Mouse (Mus musculus) erythroid progenitor cell, adult 5-6 weeks (primary cell): Measurements from ENCODE around the gene Atrn. TPM values are rescaled to one million over a fixed set of nuclear protein-coding genes. Genes with fewer than 3 reads are reported as not detected.
"Not testable (repeated sequence)": the region's sequence is repeated elsewhere in the genome, so short reads cannot be mapped to it uniquely, and the experiment has no call there.

Experiments used
- ATAC-seq: replicated peaks from 2 replicates; pipeline ENCODE4 v1.8.0; 2016; ENCODE audit warnings: moderate number of reproducible peaks, mild to moderate bottlenecking, moderate TSS enrichment, inconsistent platforms; ENCODE audit not compliant: poor library complexity, low FRiP score, severe bottlenecking
- total RNA-seq, 2 experiments: library from RNA; stranded (forward) in 1 of 2; stranded (reverse) in 1 of 2; fragments of 150-400 nt in 1 of 2; fragments of 186-747, 209-891 nt in 1 of 2; gene quantifications; 2 replicates each; pipeline versions ENCODE4 v1.2.3 to v1.2.4; 2015 to 2017; ENCODE audit warnings: low replicate concordance in 2 of 2

Gene Atrn
- total RNA-seq, 2 experiments from 2014 or later, result 5.8 to 10.1 TPM

GRCm38 (mm10) chr2:130949781-130950180, 43.5 kb downstream of the Atrn start:
- no peak for ATAC-seq

GRCm38 (mm10) chr2:130950548-130950947, 44.3 kb downstream of the Atrn start:
- peak; percentile 84 for ATAC-seq

GRCm38 (mm10) chr2:130958906-130959305, 52.6 kb downstream of the Atrn start:
- ATAC-seq, result no peak

- peak; percentile 82 for ATAC-seq
Observed at GRCm38 (mm10) chr2:130961851-130962250, 55.6 kb downstream of the Atrn start.

GRCm38 (mm10) chr2:130965042-130965441, 58.7 kb downstream of the Atrn start:
- ATAC-seq, result no peak

GRCm38 (mm10) chr2:130971030-130971429, 64.7 kb downstream of the Atrn start:
- ATAC-seq, result peak; percentile 41; the same call in 1 of the 2 replicates

GRCm38 (mm10) chr2:130972386-130972785, 66.1 kb downstream of the Atrn start:
- no peak for ATAC-seq

GRCm38 (mm10) chr2:130974928-130975327, 68.6 kb downstream of the Atrn start:
- peak; percentile 62 for ATAC-seq

GRCm38 (mm10) chr2:130977589-130977988, 71.3 kb downstream of the Atrn start:
- peak; percentile 85 for ATAC-seq

- ATAC-seq, result peak; percentile 67
Observed at GRCm38 (mm10) chr2:130978058-130978847, 72.0 kb downstream of the Atrn start.

GRCm38 (mm10) chr2:130979138-130979537, 72.8 kb downstream of the Atrn start:
- ATAC-seq, result no peak

- no peak for ATAC-seq
Observed at GRCm38 (mm10) chr2:130992818-130993217, 86.5 kb downstream of the Atrn start.

- ATAC-seq, result no peak
Observed at GRCm38 (mm10) chr2:131009123-131009522, 102.8 kb downstream of the Atrn start.

GRCm38 (mm10) chr2:131010566-131010965, 104.3 kb downstream of the Atrn start:
- ATAC-seq, result no peak

GRCm38 (mm10) chr2:131025230-131025629, 118.9 kb downstream of the Atrn start:
- ATAC-seq, result no peak

- ATAC-seq, result no peak
Observed at GRCm38 (mm10) chr2:131026941-131027340, 120.6 kb downstream of the Atrn start.

GRCm38 (mm10) chr2:131029065-131029935, 123.0 kb downstream of the Atrn start:
- ATAC-seq, result no peak

- no peak for ATAC-seq
Observed at GRCm38 (mm10) chr2:131030561-131030960, 124.3 kb downstream of the Atrn start.

GRCm38 (mm10) chr2:131030998-131031397, 124.7 kb downstream of the Atrn start:
- no peak for ATAC-seq

GRCm38 (mm10) chr2:131031406-131031805, 125.1 kb downstream of the Atrn start:
- not testable (repeated sequence) for ATAC-seq

- no peak for ATAC-seq
Observed at GRCm38 (mm10) chr2:131036343-131036742, 130.0 kb downstream of the Atrn start.
